Mouse (Mus musculus): ENCODE results near the gene Mustn1.

Mustn1 gene

GRCm38 (mm10) chr14:30880251-30880650 lies 1.3 kb downstream of the Mustn1 start:
- DNase-seq (ENCODE audit: low read depth) = no peak

- DNase-seq (ENCODE audit: low read depth) = peak; percentile 39
Observed at GRCm38 (mm10) chr14:30880811-30881717, 2.1 kb downstream of the Mustn1 start.

- DNase-seq (ENCODE audit: low read depth) = no peak
Observed at GRCm38 (mm10) chr14:30881718-30882108, 2.7 kb downstream of the Mustn1 start.

- DNase-seq (ENCODE audit: low read depth) = no peak
Observed at GRCm38 (mm10) chr14:30885298-30885697, 6.3 kb downstream of the Mustn1 start.

GRCm38 (mm10) chr14:30886204-30886603 lies 7.2 kb downstream of the Mustn1 start, which contains the start of gene Itih4:
Gene Itih4, plus strand, starts transcription at chr14:30886476.
- DNase-seq (ENCODE audit: low read depth) = no peak

GRCm38 (mm10) chr14:30888271-30888732 lies 9.3 kb downstream of the Mustn1 start:
- no peak for DNase-seq (ENCODE audit: low read depth)

GRCm38 (mm10) chr14:30899972-30900371 lies 21.0 kb downstream of the Mustn1 start:
- no peak for DNase-seq (ENCODE audit: low read depth)

- DNase-seq (ENCODE audit: low read depth) = no peak
Observed at GRCm38 (mm10) chr14:30902628-30903027, 23.6 kb downstream of the Mustn1 start.

- no peak for DNase-seq (ENCODE audit: low read depth)
Observed at GRCm38 (mm10) chr14:30903036-30903435, 24.0 kb downstream of the Mustn1 start.

GRCm38 (mm10) chr14:30904307-30904706 lies 25.3 kb downstream of the Mustn1 start:
- no peak for DNase-seq (ENCODE audit: low read depth)

GRCm38 (mm10) chr14:30906001-30906400 lies 27.0 kb downstream of the Mustn1 start:
- DNase-seq (ENCODE audit: low read depth) = no peak

- DNase-seq (ENCODE audit: low read depth) = no peak
Observed at GRCm38 (mm10) chr14:30907814-30908265, 28.8 kb downstream of the Mustn1 start.

GRCm38 (mm10) chr14:30911141-30911540 lies 32.1 kb downstream of the Mustn1 start:
- DNase-seq (ENCODE audit: low read depth) = no peak

- DNase-seq (ENCODE audit: low read depth) = no peak
Observed at GRCm38 (mm10) chr14:30912641-30913040, 33.6 kb downstream of the Mustn1 start.

GRCm38 (mm10) chr14:30913404-30913803 lies 34.4 kb downstream of the Mustn1 start:
- DNase-seq (ENCODE audit: low read depth) = no peak

- no peak for DNase-seq (ENCODE audit: low read depth)
Observed at GRCm38 (mm10) chr14:30916516-30916915, 37.5 kb downstream of the Mustn1 start.

GRCm38 (mm10) chr14:30922053-30922670 lies 43.2 kb downstream of the Mustn1 start:
- DNase-seq (ENCODE audit: low read depth) = no peak

- no peak for DNase-seq (ENCODE audit: low read depth)
Observed at GRCm38 (mm10) chr14:30923375-30924105, 44.5 kb downstream of the Mustn1 start, which contains the start of gene Itih3. Gene Itih3, minus strand, starts transcription at chr14:30923760.

GRCm38 (mm10) chr14:30925492-30925891 lies 46.5 kb downstream of the Mustn1 start:
- DNase-seq (ENCODE audit: low read depth) = no peak

- no peak for DNase-seq (ENCODE audit: low read depth)
Observed at GRCm38 (mm10) chr14:30930386-30930785, 51.4 kb downstream of the Mustn1 start.
